Mouse (Mus musculus): ENCODE results near the gene Slc38a10.

- TF ChIP-seq POLR2A (IDR thresholded peaks at IDR 0.05; ENCODE audit: low read depth, low read length): no peak
- no peak for TF ChIP-seq CTCF (IDR thresholded peaks at IDR 0.05; ENCODE audit: extremely low read depth, insufficient read depth, insufficient read length, insufficient replicate concordance)
These were observed 8.5 kb downstream of the Slc38a10 start for GRCm38 (mm10) chr11:120142601-120143051.
